Mouse (Mus musculus): ENCODE data around the gene Tmed6.
"Not testable (repeated sequence)": the region's sequence is repeated elsewhere in the genome, so short reads cannot be mapped to it uniquely, and the experiment has no call there.

Gene Tmed6

DNA sequence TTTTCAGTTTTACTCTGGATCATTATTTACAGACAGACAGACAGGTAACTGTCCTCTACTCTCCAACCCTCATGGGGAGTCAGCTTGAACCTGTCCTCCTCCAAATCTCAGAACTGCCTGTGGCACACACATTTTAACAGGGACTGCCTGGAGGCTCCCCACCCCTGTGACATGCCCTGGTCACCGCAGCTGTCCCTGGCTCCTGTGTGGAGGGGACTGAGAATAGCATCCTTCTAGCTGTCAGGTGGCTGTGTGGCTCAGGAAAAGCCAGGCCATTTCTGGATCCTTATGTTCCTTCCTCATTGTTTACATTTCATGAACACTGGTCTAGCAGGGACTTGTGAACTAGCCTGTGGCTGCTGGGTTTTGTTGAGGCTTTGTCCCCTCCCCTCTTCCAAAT, 8.7 kb upstream of the Tmed6 start:
- no peak for DNase-seq (ENCODE audit: low read depth, low spot score)

DNA sequence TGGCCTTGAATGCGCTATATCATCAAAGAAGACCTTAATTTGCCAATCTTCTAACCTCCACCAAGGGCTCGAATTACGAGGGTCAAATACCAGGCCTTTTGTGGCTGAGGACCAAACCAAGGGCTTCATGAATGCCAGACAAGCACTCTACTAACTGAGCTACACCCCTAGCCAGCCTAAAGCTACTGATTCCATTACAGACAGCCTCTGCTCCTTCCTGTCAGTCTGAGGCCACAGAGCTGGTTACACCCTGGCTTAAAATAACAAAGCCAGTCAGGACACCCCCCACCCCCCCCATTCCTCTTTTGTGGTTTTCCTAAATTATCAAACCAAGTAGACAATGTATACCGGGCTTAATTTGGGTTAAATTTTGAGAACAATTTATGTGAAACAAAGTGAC, 8.3 kb upstream of the Tmed6 start:
- no peak for DNase-seq (ENCODE audit: low read depth, low spot score)

DNA sequence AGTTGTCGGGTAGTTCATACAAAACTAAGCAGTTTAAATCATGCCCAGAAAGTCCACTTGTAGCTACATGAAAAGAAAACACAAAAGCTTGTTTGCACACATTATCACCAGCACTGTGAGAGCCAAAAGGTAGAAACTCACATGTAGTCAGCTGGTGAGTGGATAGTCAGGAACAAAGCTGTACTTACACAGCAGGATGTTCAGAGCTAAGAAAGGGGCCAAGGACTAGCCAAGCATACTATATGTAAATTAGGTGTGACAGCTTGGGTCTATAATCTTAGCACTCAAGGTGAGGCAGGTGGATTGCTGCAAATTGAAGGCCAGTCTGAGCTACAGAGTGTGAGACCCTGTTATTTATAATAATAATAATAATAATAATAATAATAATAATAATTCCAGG, 2.8 kb downstream of the Tmed6 start:
- DNase-seq (ENCODE audit: low read depth, low spot score): no peak

- DNase-seq (ENCODE audit: low read depth, low spot score): no peak
Observed at GRCm38 (mm10) chr8:107056973-107057369, 8.5 kb downstream of the Tmed6 start.

- DNase-seq (ENCODE audit: low read depth, low spot score): peak; percentile 99
Observed at GRCm38 (mm10) chr8:107056076-107056972, 9.1 kb downstream of the Tmed6 start, which contains the start of the genes Cog8 and Nip7. Gene Cog8 (minus strand): TSS chr8:107056689. Gene Nip7 (plus strand): TSS chr8:107056877.

GRCm38 (mm10) chr8:107052046-107052445, 13.4 kb downstream of the Tmed6 start:
- no peak for DNase-seq (ENCODE audit: low read depth, low spot score)

GRCm38 (mm10) chr8:107049480-107049879, 16.0 kb downstream of the Tmed6 start:
- no peak for DNase-seq (ENCODE audit: low read depth, low spot score)

GRCm38 (mm10) chr8:107048061-107048941, 17.1 kb downstream of the Tmed6 start, which contains the start of gene Pdf:
Gene Pdf (minus strand): TSS chr8:107048614.
- peak; percentile 95 for DNase-seq (ENCODE audit: low read depth, low spot score)

DNA sequence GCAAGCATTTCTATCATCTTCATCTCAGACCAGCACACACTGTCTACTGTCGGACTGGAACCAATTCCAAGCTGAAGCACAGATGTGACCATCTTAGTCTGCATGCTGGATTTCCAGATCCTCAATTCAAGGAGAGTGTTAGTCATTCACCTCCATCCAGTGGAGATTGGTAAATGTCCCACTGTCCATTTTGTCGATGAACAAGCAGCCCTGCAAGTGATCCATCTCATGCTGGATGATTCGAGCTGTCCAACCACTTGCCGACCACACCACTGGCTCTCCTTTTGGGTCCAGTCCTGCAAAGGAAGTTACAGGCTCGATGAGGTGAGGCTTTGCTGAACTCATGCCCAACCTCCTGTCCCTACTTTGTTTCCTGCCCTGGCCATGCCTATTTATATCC, 18.5 kb downstream of the Tmed6 start:
- no peak for DNase-seq (ENCODE audit: low read depth, low spot score)

- DNase-seq (ENCODE audit: low read depth, low spot score): no peak
Observed at GRCm38 (mm10) chr8:107045478-107045877, 20.0 kb downstream of the Tmed6 start.

DNA sequence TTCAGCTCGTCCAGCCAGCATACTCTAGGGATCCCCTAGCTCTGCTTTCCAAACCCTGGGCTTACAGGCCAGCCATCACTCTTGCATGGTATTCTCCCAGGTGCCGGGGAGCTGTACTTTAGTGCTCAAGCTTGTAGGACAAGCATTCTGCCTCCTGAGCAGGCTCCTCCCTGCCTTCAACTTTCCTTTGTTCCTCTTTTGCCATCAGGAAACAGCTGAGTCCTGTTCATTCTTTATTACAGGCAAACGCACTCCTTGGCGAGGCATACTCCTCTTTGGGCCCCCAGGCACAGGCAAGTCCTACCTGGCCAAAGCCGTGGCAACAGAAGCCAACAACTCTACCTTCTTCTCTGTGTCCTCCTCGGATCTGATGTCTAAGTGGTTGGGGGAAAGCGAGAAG, 24.8 kb downstream of the Tmed6 start:
- no peak for DNase-seq (ENCODE audit: low read depth, low spot score)

- no peak for DNase-seq (ENCODE audit: low read depth, low spot score)
Observed at GRCm38 (mm10) chr8:107036626-107037025, 28.8 kb downstream of the Tmed6 start.

GRCm38 (mm10) chr8:107035641-107036040, 29.8 kb downstream of the Tmed6 start:
- no peak for DNase-seq (ENCODE audit: low read depth, low spot score)

DNA sequence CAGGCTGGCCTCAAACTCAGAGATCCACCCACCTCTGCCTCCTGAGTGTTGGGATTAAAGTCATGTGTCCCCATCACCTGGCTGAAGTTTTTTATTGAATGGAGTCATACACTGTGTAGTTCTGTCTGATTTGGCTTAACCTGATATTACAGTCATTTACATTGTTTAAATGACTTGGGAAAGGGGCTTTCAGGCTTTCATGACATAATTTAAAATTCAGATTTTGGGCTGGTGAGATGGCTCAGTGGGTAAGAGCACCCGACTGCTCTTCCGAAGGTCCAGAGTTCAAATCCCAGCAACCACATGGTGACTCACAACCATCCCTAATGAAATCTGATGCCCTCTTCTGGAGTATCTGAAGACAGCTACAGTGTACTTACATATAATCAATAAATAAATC, 31.8 kb downstream of the Tmed6 start:
- DNase-seq (ENCODE audit: low read depth, low spot score): not testable (repeated sequence)

DNA sequence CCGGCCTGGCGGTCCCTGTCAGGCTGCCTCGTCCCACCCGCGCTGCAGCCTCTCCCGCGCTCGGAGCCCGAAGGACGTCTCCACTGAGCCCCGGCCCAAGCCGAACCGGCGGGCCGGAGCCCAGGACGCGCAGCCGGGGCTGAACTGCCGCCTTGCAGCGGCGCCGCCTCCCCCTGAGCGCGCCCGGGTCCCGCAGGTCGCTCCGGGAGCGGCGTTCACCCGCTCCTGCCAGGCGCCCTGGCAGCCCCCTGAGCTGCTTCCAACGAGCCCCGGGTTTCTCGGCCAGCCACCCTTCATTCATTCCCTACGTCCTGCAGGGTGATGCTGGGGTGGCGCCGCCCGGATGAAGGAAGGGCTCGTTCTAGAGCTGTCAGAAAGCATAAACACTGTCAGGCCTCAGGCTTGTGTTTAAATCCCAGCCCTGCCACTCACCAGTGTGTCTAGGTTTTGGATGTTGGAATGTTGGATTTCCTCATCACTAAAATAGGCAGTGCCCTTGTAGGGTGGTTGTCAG, 33.8 kb downstream of the Tmed6 start:
- DNase-seq (ENCODE audit: low read depth, low spot score): peak; percentile 18

DNA sequence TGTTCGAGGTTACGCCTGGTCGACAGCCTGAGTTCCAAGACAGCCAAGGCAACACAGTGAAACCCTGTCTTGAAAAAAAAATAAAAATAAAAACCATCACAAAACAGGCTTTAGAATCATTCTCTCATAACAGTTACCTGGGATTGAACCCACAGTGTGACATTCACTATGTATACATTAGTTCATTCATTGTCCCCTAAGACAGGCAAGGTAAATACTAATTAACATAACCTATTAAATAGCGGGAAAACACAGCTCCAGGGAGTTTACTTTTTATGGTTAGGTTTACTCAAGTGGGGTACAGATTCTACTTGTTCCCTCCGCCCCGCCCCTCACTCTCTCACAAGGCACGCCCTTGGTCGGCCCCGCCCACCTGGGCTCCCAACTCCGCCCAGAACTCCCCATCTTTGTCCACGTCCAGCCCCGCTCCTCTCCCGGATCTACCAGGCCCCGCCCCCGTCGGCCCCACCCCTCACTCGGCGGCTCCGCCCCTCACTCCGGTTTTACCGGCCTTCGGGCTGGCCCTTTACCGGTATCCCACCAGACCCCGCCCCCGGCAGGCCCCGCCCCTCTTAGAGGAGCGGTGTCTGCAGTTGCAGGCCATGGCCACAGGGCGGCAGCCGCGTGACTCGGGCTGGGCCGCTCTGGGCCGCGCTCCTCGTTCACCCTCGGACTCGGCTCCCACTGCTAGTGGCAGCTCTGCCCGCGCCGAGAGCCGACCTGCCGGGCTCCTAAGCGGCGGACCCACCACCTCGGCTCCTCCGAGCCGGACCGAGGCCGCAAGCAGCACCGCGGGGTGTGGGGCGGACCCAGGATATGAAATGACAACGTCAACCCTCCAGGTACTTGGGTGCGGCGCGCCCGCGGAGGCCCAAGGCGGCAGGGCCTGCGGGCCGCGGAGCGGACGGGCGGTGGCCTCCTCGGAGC, 34.5 kb downstream of the Tmed6 start, which contains the start of gene Vps4a:
Gene Vps4a, plus strand, starts transcription at position 573 of the 927 bp plus-strand sequence.
- peak; percentile 95 for DNase-seq (ENCODE audit: low read depth, low spot score)

- no peak for DNase-seq (ENCODE audit: low read depth, low spot score)
Observed at GRCm38 (mm10) chr8:107030058-107030457, 35.4 kb downstream of the Tmed6 start.

DNA sequence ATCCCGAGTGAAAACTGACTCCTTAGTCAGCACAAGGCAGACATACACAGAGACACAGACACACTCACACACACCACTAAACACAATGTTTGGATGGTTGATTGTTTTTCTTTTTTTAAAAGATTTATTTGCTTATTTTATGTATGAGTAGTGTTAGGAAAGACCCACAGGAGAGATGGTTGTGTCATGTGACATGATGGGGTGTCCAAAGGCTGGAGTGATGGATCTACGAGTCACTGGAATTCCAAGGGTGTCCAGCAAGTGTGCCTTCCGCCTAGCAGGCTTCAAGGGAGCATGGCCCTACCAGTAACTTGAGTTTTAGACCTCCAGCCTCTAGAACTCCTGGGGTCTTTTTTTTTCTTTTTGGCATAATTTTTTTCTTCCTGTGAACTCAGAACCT, 36.1 kb downstream of the Tmed6 start:
- DNase-seq (ENCODE audit: low read depth, low spot score): no peak

DNA sequence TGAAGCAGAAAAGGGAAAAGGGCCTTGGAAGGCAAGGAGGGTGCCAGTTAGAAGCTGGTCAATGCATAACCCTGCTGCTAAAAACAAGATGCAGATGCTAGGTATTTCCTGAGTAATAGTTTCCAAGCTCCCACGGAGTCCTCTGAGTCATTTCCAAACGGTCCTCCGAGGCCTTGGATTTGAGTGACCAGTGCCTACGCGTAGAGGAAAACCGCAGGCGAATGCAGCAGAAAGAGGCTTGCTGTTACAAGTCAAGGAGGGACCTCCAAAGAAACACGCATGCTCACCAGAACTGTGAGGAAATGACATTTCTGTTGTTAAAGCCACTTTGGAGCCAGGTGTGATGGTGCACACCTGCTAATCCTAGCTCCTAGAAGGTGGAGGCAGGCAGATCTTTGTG, 42.0 kb downstream of the Tmed6 start:
- DNase-seq (ENCODE audit: low read depth, low spot score): no peak

DNA sequence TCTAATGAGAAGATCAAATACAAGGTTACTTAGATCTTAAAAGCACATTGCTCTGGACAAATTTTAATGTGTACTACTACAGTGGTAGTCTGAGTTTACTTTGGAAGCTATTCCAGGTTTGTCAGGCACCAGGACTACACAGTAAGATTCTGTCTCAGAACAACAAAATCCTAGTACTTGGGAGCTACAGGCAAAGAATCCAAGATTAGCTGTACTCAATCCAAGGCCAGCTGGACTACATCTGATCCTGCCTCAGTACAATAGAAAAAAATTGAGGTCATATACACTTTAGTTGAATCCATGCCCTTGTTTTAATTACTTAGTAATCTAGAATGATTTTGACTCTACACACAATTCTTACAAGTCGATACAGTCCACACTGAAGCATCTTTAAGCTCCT, 50.5 kb downstream of the Tmed6 start:
- no peak for DNase-seq (ENCODE audit: low read depth, low spot score)

- DNase-seq (ENCODE audit: low read depth, low spot score): no peak
Observed at GRCm38 (mm10) chr8:107012666-107013065, 52.8 kb downstream of the Tmed6 start.
